Mouse (Mus musculus) liver, embryonic 16.5 days (tissue): ENCODE measurements around the gene G430095P16Rik. TPM values are rescaled to one million over a fixed set of nuclear protein-coding genes. Genes with fewer than 3 reads are reported as not detected.

Experiments
- ATAC-seq: fragments of 200-750 bp; cut with Nextera tagmentation; 2 replicates; pipeline ENCODE4 v1.8.0; 2017; ENCODE audit warnings: low read depth, mild to moderate bottlenecking, moderate number of reproducible peaks, moderate library complexity
- H3K27ac ChIP-seq: fragments of 300-500 bp; sonication (generic); 2 replicates; pipeline ENCODE4 v1.5.1; 2014; ENCODE audit warnings: mild to moderate bottlenecking, low read length
- H3K27me3 ChIP-seq: fragments of 300-500 bp; sonication (generic); 2 replicates; pipeline ENCODE4 v1.6.1; 2014; ENCODE audit warnings: low read depth, low read length, mixed read lengths; ENCODE audit not compliant: control insufficient read depth, insufficient read depth
- H3K36me3 ChIP-seq: fragments of 300-500 bp; sonication (generic); 2 replicates; pipeline ENCODE4 v1.6.1; 2014; ENCODE audit warnings: mild to moderate bottlenecking; ENCODE audit not compliant: control insufficient read depth, insufficient read depth
- H3K4me1 ChIP-seq: fragments of 300-500 bp; sonication (generic); 2 replicates; pipeline ENCODE4 v1.6.1; 2014; ENCODE audit warnings: low read depth, low read length, mixed read lengths; ENCODE audit not compliant: control insufficient read depth
- H3K4me2 ChIP-seq: fragments of 300-500 bp; sonication (generic); 2 replicates; pipeline ENCODE4 v1.6.1; 2014; ENCODE audit warnings: low read depth, low read length, mixed read lengths
- H3K4me3 ChIP-seq: fragments of 300-500 bp; sonication (generic); 2 replicates; pipeline ENCODE4 v1.5.1; 2014; ENCODE audit warnings: low read depth, mild to moderate bottlenecking, low read length
- H3K9ac ChIP-seq: fragments of 300-500 bp; sonication (generic); 2 replicates; pipeline ENCODE4 v1.6.1; 2014; ENCODE audit warnings: low read depth, low read length
- H3K9me3 ChIP-seq: fragments of 300-500 bp; sonication (generic); replicated peaks from 2 replicates; pipeline ENCODE4 v1.6.1; 2016; ENCODE audit warnings: low read length; ENCODE audit not compliant: control insufficient read depth
- WGBS: fragments of 180-500 bp; shearing (Covaris S2); extraction: QIAGEN DNeasy Blood & Tissue Kit; methylation state at CpG from one replicate; pipeline ENCODE4 v1.1.7; 2014; ENCODE audit not compliant: insufficient replicate concordance; 5-methylcytosine and 5-hydroxymethylcytosine counted together
- polyA plus RNA-seq: library from polyadenylated mRNA; unstranded; fragments of >200 nt; fragmentation: Nextera tagmentation; extraction: Ambion mirVana; gene quantifications from 2 replicates; pipeline ENCODE4 v1.2.1, GENCODE M21; 2015

Gene G430095P16Rik
- polyA plus RNA-seq, 1 experiment from 2014 or later = 7.0 TPM

- peak; percentile 76 for ATAC-seq
- Histone ChIP-seq H3K4me1 (peaks cover 42% of the 10 kb centered on the region), H3K27me3 (no peaks in the 10 kb centered on the region), H3K36me3 (0 out of 2 replicates have a peak, but pooled peaks cover 2% of the 10 kb centered on the region), H3K4me3 (peak overlapping the region; percentile 81), H3K27ac (peak overlapping the region; percentile 46), H3K9me3 (no peaks in the 10 kb centered on the region), H3K9ac (peak overlapping the region; percentile 71), H3K4me2 (peak overlapping the region; percentile 88)
- under 1% methylated on average over 47 of the region's 47 CpGs for WGBS
These were observed 33.5 kb upstream of the G430095P16Rik start for GRCm38 (mm10) chr8:84689091-84689915.

GRCm38 (mm10) chr8:84693332-84693731, 29.5 kb upstream of the G430095P16Rik start:
- H3K4me3 ChIP-seq = no peak overlapping the region
- WGBS = 77% methylated on average over 4 of the region's 4 CpGs

GRCm38 (mm10) chr8:84695140-84695539, 27.7 kb upstream of the G430095P16Rik start:
- Histone ChIP-seq H3K36me3 (peaks cover 22% of the 10 kb centered on the region), H3K27ac (no peak overlapping the region), H3K4me1 (peaks cover 22% of the 10 kb centered on the region), H3K27me3 (no peaks in the 10 kb centered on the region), H3K9me3 (no peaks in the 10 kb centered on the region), H3K4me2 (no peak overlapping the region), H3K4me3 (no peak overlapping the region), H3K9ac (no peak overlapping the region)
- WGBS = 81% methylated on average over 6 of the region's 6 CpGs
- no peak for ATAC-seq

More at GRCm38 (mm10) chr8:84693332-84693731, 29.5 kb upstream of the G430095P16Rik start:
- Histone ChIP-seq H3K4me1 (peaks cover 21% of the 10 kb centered on the region), H3K9ac (no peak overlapping the region), H3K4me2 (no peak overlapping the region), H3K36me3 (peaks cover 17% of the 10 kb centered on the region), H3K9me3 (no peaks in the 10 kb centered on the region), H3K27me3 (no peaks in the 10 kb centered on the region), H3K27ac (no peak overlapping the region)
- no peak for ATAC-seq

- no peak for ATAC-seq
- Histone ChIP-seq H3K9me3 (no peaks in the 10 kb centered on the region), H3K9ac (no peak overlapping the region), H3K4me2 (no peak overlapping the region), H3K4me3 (no peak overlapping the region), H3K36me3 (peaks cover 19% of the 10 kb centered on the region), H3K27me3 (no peaks in the 10 kb centered on the region), H3K27ac (no peak overlapping the region), H3K4me1 (peaks cover 32% of the 10 kb centered on the region)
- 74% methylated on average over 14 of the region's 14 CpGs for WGBS
These were observed 25.4 kb upstream of the G430095P16Rik start for GRCm38 (mm10) chr8:84697166-84698130.

- Histone ChIP-seq H3K9ac (no peak overlapping the region), H3K27ac (no peak overlapping the region), H3K27me3 (no peaks in the 10 kb centered on the region), H3K4me2 (no peak overlapping the region), H3K9me3 (no peaks in the 10 kb centered on the region), H3K36me3 (peaks cover 26% of the 10 kb centered on the region), H3K4me1 (peaks cover 32% of the 10 kb centered on the region), H3K4me3 (no peak overlapping the region)
- 74% methylated on average over 5 of the region's 5 CpGs for WGBS
- no peak for ATAC-seq
These were observed 24.5 kb upstream of the G430095P16Rik start for GRCm38 (mm10) chr8:84698288-84698687.

GRCm38 (mm10) chr8:84698929-84699401, 23.8 kb upstream of the G430095P16Rik start:
- peaks cover 32% of the 10 kb centered on the region for H3K36me3 ChIP-seq
- ATAC-seq = no peak
- peak overlapping the region; percentile 98 for H3K27ac ChIP-seq
- no peak overlapping the region for H3K4me3 ChIP-seq
- no peaks in the 10 kb centered on the region for H3K27me3 ChIP-seq
- WGBS = 80% methylated on average over 9 of the region's 9 CpGs
- H3K4me2 ChIP-seq = peak overlapping the region; percentile 14; the same call in 1 of the 2 replicates
- no peaks in the 10 kb centered on the region for H3K9me3 ChIP-seq
- no peak overlapping the region for H3K9ac ChIP-seq
- peaks cover 35% of the 10 kb centered on the region for H3K4me1 ChIP-seq

- Histone ChIP-seq H3K4me1 (peaks cover 45% of the 10 kb centered on the region), H3K4me3 (no peak overlapping the region), H3K9ac (peak overlapping the region; percentile 32), H3K9me3 (no peaks in the 10 kb centered on the region), H3K27me3 (no peaks in the 10 kb centered on the region), H3K27ac (peak overlapping the region; percentile 98), H3K36me3 (peaks cover 36% of the 10 kb centered on the region), H3K4me2 (peak overlapping the region; percentile 14)
- ATAC-seq = no peak
- WGBS = 18% methylated on average over 7 of the region's 7 CpGs
These were observed 22.9 kb upstream of the G430095P16Rik start for GRCm38 (mm10) chr8:84699861-84700322.

GRCm38 (mm10) chr8:84700526-84700925, 22.3 kb upstream of the G430095P16Rik start:
- 29% methylated on average over 5 of the region's 5 CpGs for WGBS

More at GRCm38 (mm10) chr8:84700526-84700925, 22.3 kb upstream of the G430095P16Rik start:
- no peaks in the 10 kb centered on the region for H3K9me3 ChIP-seq
- H3K4me1 ChIP-seq = peaks cover 51% of the 10 kb centered on the region
- no peak overlapping the region for H3K4me3 ChIP-seq
- H3K9ac ChIP-seq = peak overlapping the region; percentile 32; the same call in 1 of the 2 replicates
- peak overlapping the region; percentile 98 for H3K27ac ChIP-seq
- ATAC-seq = no peak
- H3K4me2 ChIP-seq = peak overlapping the region; percentile 82; the same call in 1 of the 2 replicates
- H3K27me3 ChIP-seq = peaks cover 2% of the 10 kb centered on the region; the same call in 1 of the 2 replicates
- H3K36me3 ChIP-seq = peaks cover 36% of the 10 kb centered on the region
